Mouse (Mus musculus): ENCODE measurements around the gene Cdk2ap2.

Gene Cdk2ap2

GRCm38 (mm10) chr19:4068717-4069410 is 28.1 kb upstream of the Cdk2ap2 start:
- 75% methylated on average over 15 of the region's 15 CpGs for WGBS

DNA sequence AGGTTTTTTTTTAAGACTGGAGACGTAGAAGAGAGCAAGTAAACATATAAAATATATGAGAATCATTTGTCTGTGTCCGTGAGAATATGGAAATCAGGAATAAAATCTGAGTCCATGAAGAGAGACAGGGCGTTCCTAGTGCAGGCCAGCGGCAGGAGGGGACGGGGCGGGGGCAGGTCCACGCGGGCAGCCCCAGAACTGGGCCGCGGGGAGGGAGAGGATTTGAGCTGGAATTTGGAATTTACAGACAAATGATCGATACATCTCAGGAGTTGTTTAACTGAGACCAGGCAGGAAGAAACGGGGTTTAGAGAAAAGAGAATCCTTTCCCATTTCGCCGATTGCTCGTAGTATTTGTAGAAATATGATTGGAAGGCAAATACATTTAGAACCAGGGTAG is 26.7 kb upstream of the Cdk2ap2 start:
- 85% methylated on average over 15 of the region's 15 CpGs for WGBS

- WGBS = 85% methylated on average over 8 of the region's 8 CpGs
Measured at GRCm38 (mm10) chr19:4070756-4071155, 26.2 kb upstream of the Cdk2ap2 start.

- WGBS = 94% methylated on average over 6 of the region's 6 CpGs
Measured at GRCm38 (mm10) chr19:4071406-4071805, 25.6 kb upstream of the Cdk2ap2 start.

DNA sequence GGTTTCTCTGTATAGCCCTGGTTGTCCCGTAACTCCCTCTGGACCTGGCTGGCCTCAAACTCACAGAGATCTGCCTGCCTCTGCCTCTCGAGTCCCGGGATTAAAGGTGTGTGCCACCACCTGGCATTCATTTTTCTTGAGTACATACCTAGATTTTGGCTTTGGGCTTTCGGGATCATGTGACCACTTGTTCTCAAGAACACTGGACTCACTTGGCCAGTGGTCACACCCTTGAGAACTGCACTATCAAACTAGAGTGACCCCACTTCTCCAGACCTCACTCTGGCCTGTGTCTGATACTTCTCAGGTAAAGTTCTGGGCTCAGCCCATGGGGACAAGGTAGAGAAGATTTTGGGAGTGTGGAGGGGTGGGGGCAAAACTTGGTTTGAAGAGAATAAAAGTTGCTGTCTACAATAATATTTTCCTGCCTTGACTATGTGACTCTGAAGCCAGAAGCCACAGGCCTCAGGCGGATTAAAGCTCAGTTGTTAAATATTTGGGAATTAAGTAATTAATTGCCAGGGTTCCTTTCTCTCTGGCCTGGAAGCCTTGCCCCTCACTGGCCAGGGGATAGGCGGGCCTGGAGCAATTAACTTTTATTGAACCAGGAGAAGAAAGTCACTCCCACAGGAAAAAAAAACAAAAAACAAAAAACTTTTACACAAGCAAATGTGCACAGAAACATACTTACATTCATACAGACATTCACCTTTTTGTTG is 24.1 kb upstream of the Cdk2ap2 start:
- WGBS = 87% methylated on average over 6 of the region's 6 CpGs

GRCm38 (mm10) chr19:4075531-4075930 is 21.5 kb upstream of the Cdk2ap2 start:
- 98% methylated on average over 1 of the region's 1 CpGs for WGBS

DNA sequence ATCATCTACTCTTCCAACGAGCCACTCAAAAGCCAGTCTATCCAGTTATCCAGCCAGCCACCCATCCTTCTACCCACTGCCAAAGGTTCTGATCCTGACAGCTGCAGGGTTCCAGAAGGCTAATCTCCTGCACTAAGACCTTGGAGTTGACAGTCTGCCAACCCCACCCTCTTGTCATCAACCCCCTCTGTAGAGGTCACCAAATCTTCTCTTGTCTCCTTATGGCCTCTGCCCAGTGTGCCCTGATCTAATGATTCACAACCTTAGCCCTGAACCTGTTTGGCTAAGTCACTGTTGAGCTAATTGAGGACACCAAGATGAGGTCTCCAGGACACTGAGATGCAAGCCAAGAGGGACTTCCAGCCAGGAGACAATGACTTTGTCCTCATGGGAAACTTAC is 17.4 kb upstream of the Cdk2ap2 start:
- WGBS = 80% methylated on average over 1 of the region's 1 CpGs

DNA sequence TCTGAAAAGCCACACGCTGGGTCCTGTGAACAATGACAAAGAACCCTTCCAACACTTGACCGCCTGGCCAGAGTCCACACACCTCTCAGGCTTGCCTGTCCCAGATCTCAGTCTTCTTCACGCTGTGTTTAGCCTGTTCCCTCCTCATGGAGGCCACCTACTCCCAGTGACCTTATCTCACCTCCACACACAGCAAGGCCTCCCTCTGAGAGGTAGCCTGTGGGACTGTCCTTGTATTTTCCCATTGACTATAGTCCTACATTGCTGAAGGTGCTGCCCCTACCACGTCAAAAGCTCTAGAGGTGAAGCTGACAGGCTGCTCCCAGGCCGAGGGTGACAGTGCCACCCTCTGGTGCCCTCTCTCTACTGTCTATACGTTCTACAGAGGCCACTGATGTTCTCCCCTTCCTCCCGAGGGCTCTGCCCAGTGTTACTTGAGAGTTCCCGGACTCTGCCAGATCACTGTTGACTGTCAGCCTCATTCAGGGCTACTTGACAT is 16.4 kb upstream of the Cdk2ap2 start:
- WGBS = 73% methylated on average over 8 of the region's 8 CpGs

- 71% methylated on average over 3 of the region's 3 CpGs for WGBS
Measured at GRCm38 (mm10) chr19:4081394-4081793, 15.6 kb upstream of the Cdk2ap2 start, which contains the start of gene Cabp2. Cabp2 (plus strand) TSS chr19:4081578.

- WGBS = 85% methylated on average over 11 of the region's 11 CpGs
Measured at GRCm38 (mm10) chr19:4082219-4082965, 14.6 kb upstream of the Cdk2ap2 start.

DNA sequence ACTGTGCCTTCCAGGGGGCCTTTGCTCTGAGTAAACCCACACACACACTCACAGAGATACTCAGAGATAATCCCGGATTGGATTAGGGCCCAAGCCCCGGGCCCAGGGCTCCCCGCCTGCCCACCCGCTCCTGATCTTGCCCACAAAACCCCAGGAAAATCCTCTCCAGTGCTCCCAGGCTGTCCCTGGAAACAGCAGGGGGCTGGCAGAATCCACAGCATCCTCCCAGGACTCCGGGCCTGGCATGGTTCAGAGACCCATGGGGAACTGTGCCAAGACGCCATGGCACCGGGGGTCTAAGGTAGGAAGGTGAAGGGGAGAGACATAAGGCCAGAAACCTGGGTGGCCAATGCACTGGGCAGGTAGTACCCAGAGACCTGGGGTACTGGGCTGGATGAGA is 13.7 kb upstream of the Cdk2ap2 start:
- 79% methylated on average over 7 of the region's 7 CpGs for WGBS

GRCm38 (mm10) chr19:4083826-4084225 is 13.2 kb upstream of the Cdk2ap2 start:
- 50% methylated on average over 8 of the region's 8 CpGs for whole genome bisulfite sequencing

- 100% methylated on average over 1 of the region's 1 CpGs for WGBS
Measured at GRCm38 (mm10) chr19:4084984-4085383, 12.0 kb upstream of the Cdk2ap2 start.

GRCm38 (mm10) chr19:4086156-4086555 is 10.8 kb upstream of the Cdk2ap2 start:
- WGBS = 93% methylated on average over 15 of the region's 15 CpGs

- WGBS = 94% methylated on average over 5 of the region's 5 CpGs
Measured at GRCm38 (mm10) chr19:4087090-4087489, 9.9 kb upstream of the Cdk2ap2 start.

- 59% methylated on average over 5 of the region's 5 CpGs for WGBS
Measured at GRCm38 (mm10) chr19:4088146-4088545, 8.8 kb upstream of the Cdk2ap2 start.

GRCm38 (mm10) chr19:4089128-4089527 is 7.9 kb upstream of the Cdk2ap2 start:
- 41% methylated on average over 6 of the region's 6 CpGs for WGBS

GRCm38 (mm10) chr19:4090446-4090845 is 6.5 kb upstream of the Cdk2ap2 start:
- WGBS = 86% methylated on average over 3 of the region's 3 CpGs

DNA sequence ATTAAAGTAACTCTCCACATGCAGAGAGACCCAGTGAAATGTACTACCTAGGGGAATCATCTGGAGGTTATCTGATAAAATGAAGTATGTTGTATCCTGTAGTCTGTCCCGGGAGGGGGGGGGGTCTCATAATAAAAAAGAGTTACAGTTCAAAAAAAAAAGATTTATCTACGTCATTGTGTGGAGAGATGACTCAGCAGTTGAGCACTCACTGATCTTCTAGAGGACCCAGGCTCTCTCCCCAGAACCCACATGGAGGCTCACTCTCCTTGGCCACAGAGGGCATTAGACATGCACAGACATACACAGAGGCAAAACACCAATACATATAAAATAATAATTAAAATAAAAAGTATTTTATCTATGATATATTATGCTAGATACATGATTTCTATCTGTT is 5.6 kb upstream of the Cdk2ap2 start:
- WGBS = 63% methylated on average over 2 of the region's 2 CpGs

GRCm38 (mm10) chr19:4092750-4093149 is 4.2 kb upstream of the Cdk2ap2 start:
- 88% methylated on average over 3 of the region's 3 CpGs for WGBS

DNA sequence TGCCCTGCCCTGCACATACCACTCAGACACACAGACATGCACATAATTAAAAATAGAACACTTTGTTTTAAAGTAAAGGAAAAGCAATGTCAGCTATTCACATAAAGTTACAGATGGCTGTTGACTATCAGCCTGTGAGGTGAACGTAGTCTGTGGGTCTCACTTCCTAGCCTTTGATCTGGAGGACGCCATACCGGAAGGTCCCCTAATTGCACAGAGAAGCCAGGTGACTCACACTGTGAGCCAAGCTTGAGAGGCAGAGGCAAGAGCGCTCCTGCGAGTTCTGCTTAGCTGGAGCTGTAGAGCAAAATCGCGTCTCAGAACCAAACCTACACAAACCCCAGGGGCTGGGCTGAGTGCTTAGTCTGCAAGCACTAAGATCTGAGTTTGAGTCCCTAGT is 3.2 kb upstream of the Cdk2ap2 start:
- 58% methylated on average over 7 of the region's 7 CpGs for WGBS

DNA sequence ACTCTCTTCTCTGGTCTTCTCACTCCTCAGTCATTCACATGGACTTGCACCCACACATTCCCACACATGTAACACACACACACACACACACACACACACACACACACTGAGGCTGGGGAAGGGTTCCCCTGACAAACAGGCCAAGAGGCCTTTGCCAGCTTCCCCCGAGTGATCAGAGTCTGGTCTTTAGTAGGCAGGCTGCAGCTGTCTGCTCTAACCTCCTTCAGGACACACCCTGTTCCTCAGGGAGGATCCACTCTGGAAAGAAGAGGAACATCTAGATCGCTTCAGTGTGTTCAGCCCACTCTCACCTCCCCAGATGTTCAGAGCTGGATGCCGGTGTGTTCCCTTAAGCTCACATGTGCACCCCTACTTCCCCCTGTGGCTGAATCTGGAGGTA is 2.6 kb upstream of the Cdk2ap2 start:
- 69% methylated on average over 3 of the region's 3 CpGs for WGBS
